Mouse (Mus musculus) layer of hippocampus, postnatal 10 days (tissue): ENCODE data around the gene Aldoc. TPM values are rescaled to one million over a fixed set of nuclear protein-coding genes. Genes with fewer than 3 reads are reported as not detected.

ENCODE experiments used
- DNase-seq, 2 experiments: peaks; one replicate each; pipeline ENCODE4 v3.0.0; 2021; ENCODE audit warnings: low spot score in 2 of 2
- total RNA-seq, 2 experiments: library from RNA; stranded (reverse); gene quantifications; 2 replicates each; pipeline ENCODE4 v1.2.3; 2021

The Aldoc gene
- total RNA-seq, 2 experiments from 2014 or later: 396 to 461 TPM

GRCm38 (mm10) chr11:78360125-78360788 lies 37.5 kb downstream of the Aldoc start:
- DNase-seq: peak; percentile 77 to 84

GRCm38 (mm10) chr11:78360789-78361131 lies 38.0 kb downstream of the Aldoc start:
- no peak for DNase-seq

- no peak for DNase-seq
Measured at GRCm38 (mm10) chr11:78363309-78364007, 40.7 kb downstream of the Aldoc start.

DNA sequence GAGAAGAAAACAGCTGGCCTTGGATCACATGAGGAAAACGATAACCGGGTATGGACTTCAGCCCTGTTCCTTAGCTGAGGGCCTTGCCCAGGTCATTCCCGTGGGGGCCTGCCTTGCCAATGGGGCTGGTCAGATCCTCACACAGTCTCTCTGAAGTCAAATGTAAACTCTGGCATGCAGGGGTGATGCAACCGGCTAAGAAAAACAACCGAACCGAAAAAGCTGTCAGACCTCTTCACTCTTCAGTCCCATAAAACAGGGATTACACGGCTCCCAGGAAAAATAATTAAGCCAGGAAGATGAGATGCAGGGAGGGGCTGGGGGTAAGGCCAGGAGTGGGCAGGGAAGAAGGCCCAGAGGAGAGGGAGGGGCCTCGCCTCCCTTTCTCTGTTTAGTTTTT lies 41.3 kb downstream of the Aldoc start:
- DNase-seq: no peak

- DNase-seq: no peak
Measured at GRCm38 (mm10) chr11:78367456-78368225, 44.9 kb downstream of the Aldoc start.

DNA sequence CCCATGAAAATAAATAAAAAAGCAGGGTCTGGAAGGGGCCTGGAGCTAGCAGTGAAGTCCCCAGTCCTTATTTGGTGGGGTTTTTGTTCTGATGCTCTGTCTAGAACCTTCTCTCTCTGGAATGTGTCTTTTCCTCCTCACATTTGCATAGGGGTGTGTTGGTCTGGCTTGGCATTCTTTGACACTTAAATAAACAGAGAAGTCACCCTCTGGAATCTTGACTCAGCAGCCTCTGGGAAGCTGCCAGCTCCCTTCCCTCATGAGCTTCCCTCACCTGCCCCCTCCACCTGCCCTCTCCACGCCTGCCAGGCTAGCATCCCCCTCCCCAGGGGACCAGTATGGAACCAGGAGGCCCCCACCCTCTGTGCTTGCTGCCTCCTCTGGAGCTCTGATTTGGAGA lies 47.6 kb downstream of the Aldoc start:
- DNase-seq: no peak

GRCm38 (mm10) chr11:78371711-78372110 lies 48.9 kb downstream of the Aldoc start:
- no peak for DNase-seq

GRCm38 (mm10) chr11:78372166-78372565 lies 49.4 kb downstream of the Aldoc start:
- no peak for DNase-seq

GRCm38 (mm10) chr11:78372610-78373009 lies 49.8 kb downstream of the Aldoc start:
- no peak for DNase-seq

DNA sequence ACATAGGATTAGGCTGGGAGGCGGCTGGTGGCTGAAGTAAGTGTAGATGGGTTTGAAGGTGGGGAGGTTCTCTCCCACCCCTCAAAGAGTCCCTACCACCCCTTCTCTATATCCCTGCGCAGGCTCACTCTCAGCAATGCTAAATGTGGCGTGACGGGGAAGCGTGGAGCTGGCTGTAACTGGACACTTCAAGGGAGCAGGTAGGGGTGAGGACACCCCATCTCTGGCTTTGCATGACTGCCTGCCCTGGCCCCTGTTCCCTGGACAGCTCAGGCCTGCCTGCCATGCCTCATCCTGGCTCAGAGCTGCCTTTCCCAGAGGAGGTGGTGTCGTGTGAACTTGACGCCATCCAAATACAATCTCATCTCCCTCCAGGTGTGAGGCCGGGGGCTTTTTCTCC lies 51.4 kb downstream of the Aldoc start:
- DNase-seq: no peak

Other genes starting within 250 kb of the Aldoc start
- 10 to 100 TPM; 19.0 to 20.1 TPM for gene Eral1, start 242.6 kb upstream of the Aldoc start, total RNA-seq
- 10 to 100 TPM; 24.3 to 27.0 TPM for gene Fam222b, start 228.3 kb upstream of the Aldoc start, total RNA-seq
- 10 to 100 TPM; 47.8 to 48.9 TPM for gene Traf4, start 157.4 kb upstream of the Aldoc start, total RNA-seq
- 1 to 10 TPM; 6.2 to 6.4 TPM for gene Nek8, start 146.3 kb upstream of the Aldoc start, total RNA-seq
- 10 to 100 TPM; 37.0 to 38.8 TPM for gene Tlcd1, start 146.3 kb upstream of the Aldoc start, total RNA-seq
- 100 to 1,000 TPM; 878 to 942 TPM for gene Rpl23a, start 139.4 kb upstream of the Aldoc start, total RNA-seq
- gene Rab34, start 134.5 kb upstream of the Aldoc start, total RNA-seq: 10 to 100 TPM; 40.9 to 42.2 TPM
- 1 to 10 TPM; 4.5 to 5.8 TPM for gene Proca1, start 129.6 kb upstream of the Aldoc start, total RNA-seq
- gene Sdf2, start 77.2 kb upstream of the Aldoc start, total RNA-seq: 10 to 100 TPM; 57.0 to 67.2 TPM
- gene Supt6, start 77.0 kb upstream of the Aldoc start, total RNA-seq: 10 to 100 TPM; 91.6 to 94.6 TPM
- gene 2610507B11Rik, start 61.2 kb upstream of the Aldoc start, total RNA-seq: 100 to 1,000 TPM; 174 to 188 TPM
- gene BC030499, start 32.1 kb upstream of the Aldoc start, total RNA-seq: 1 to 10 TPM in 1 of 2 experiments, under 1 TPM in 1; 0.47 to 1.8 TPM
- 1 to 10 TPM; 6.5 to 7.1 TPM for gene Spag5, start 21.4 kb upstream of the Aldoc start, total RNA-seq
- 10 to 100 TPM; 75.0 to 75.9 TPM for gene Pigs, start 5.4 kb downstream of the Aldoc start, total RNA-seq
- 10 to 100 TPM; 37.6 to 39.0 TPM for gene Unc119, start 20.5 kb downstream of the Aldoc start, total RNA-seq
- not detected for gene Foxn1, start 63.6 kb downstream of the Aldoc start, total RNA-seq
- gene Slc13a2, start 99.2 kb downstream of the Aldoc start, total RNA-seq: not detected
- gene Slc46a1, start 142.7 kb downstream of the Aldoc start, total RNA-seq: 10 to 100 TPM; 10.7 to 13.0 TPM
- gene Sarm1, start 174.8 kb downstream of the Aldoc start, total RNA-seq: 10 to 100 TPM; 55.9 to 59.0 TPM
- gene Vtn, start 176.1 kb downstream of the Aldoc start, total RNA-seq: 10 to 100 TPM; 65.7 to 66.3 TPM
- 1 to 10 TPM; 2.4 to 3.1 TPM for gene Sebox, start 180.5 kb downstream of the Aldoc start, total RNA-seq
- 10 to 100 TPM; 34.2 to 40.6 TPM for gene Tmem199, start 189.2 kb downstream of the Aldoc start, total RNA-seq
- gene Poldip2, start 189.2 kb downstream of the Aldoc start, total RNA-seq: 100 to 1,000 TPM; 116 to 126 TPM
- gene Tnfaip1, start 213.4 kb downstream of the Aldoc start, total RNA-seq: 10 to 100 TPM; 46.3 to 47.5 TPM
- 10 to 100 TPM; 74.0 to 76.6 TPM for gene Ift20, start 213.4 kb downstream of the Aldoc start, total RNA-seq
- gene Tmem97, start 227.8 kb downstream of the Aldoc start, total RNA-seq: 10 to 100 TPM; 21.7 to 22.8 TPM